Mouse (Mus musculus): ENCODE results near the gene Arhgap1.

GRCm38 (mm10) chr2:91649553-91650359, at the start of gene Arhgap1, which contains the start of gene Zfp408:
- TF ChIP-seq CTCF (IDR thresholded peaks at IDR 0.05; ENCODE audit: low read depth) (no peak), EP300 (IDR thresholded peaks at IDR 0.05; ENCODE audit: low read depth) (peak; percentile 80; the same call in 1 of the 2 replicates)

Measured in heart, postnatal 0 days (tissue).